Comparison of ENCODE assay signal across 22 mouse cellular contexts in the genomic region with DNA sequence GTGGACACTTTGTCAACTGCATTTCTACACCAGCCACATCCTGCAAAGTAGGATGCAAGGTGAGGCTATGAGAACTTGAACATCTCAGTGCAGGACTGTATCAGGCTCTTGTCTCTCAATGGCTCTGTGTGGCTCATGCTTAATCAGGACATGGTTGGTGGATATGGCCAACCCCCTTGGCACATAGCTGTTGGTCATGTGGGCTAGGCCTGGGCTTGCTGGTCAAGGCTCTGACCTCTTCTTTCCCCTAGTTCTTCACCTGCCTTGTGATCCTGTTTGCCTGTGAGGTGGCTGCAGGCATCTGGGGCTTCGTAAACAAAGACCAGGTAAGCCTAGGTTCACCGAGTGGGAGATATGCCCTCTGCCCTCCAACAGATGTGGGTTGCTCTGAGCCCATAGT. TPM values are rescaled to one million over a fixed set of nuclear protein-coding genes. Genes with fewer than 3 reads are reported as not detected.
DNase-seq lines count a peak whose midpoint lies in the region; ATAC-seq and TF ChIP-seq lines count a peak whose summit lies in the region.
"Had no signal": no experiment of that assay in that cellular context is flagged by ENCODE, and none has a peak within 500 bp of the region (broad histone marks: within the 10 kb centered on the region; RNA-seq: fewer than 3 reads in every experiment).

No protein-coding gene starts in this region.

- H3K27me3 ChIP-seq in kidney, adult 2 months (replicated peaks; ENCODE audit: control insufficient read depth, insufficient read depth, low read length): no peaks in the 10 kb centered on the region
- no peaks in the 10 kb centered on the region for H3K27me3 ChIP-seq in kidney, embryonic 15.5 days
- H3K27me3 ChIP-seq in liver, embryonic 12.5 days (replicated peaks): no peaks in the 10 kb centered on the region
- H3K27me3 ChIP-seq in liver, embryonic 11.5 days (replicated peaks; ENCODE audit: control insufficient read depth, insufficient read depth, low read length): no peaks in the 10 kb centered on the region
- no peaks in the 10 kb centered on the region for H3K27me3 ChIP-seq in liver, postnatal 0 days (ENCODE audit: insufficient read depth, low read length)
- H3K27me3 ChIP-seq in lung, postnatal 0 days (replicated peaks; ENCODE audit: insufficient read depth, low read length): no peaks in the 10 kb centered on the region
- H3K27me3 ChIP-seq: embryonic facial prominence, embryonic 13.5 days; embryonic facial prominence, embryonic 15.5 days; forebrain, embryonic 12.5 days had no signal

- peaks cover 3% of the 10 kb centered on the region for H3K36me3 ChIP-seq in kidney, adult 2 months (ENCODE audit: control insufficient read depth, insufficient read depth, low read length)
- peaks cover 79% of the 10 kb centered on the region for H3K36me3 ChIP-seq in kidney, embryonic 15.5 days
- peaks cover 84% of the 10 kb centered on the region for H3K36me3 ChIP-seq in liver, embryonic 12.5 days
- H3K36me3 ChIP-seq in liver, embryonic 11.5 days (ENCODE audit: control insufficient read depth, insufficient read depth, low read length): peaks cover 51% of the 10 kb centered on the region
- H3K36me3 ChIP-seq in liver, postnatal 0 days (replicated peaks; ENCODE audit: insufficient read depth, low read length): peaks cover 64% of the 10 kb centered on the region
- H3K36me3 ChIP-seq in lung, postnatal 0 days (ENCODE audit: insufficient read depth, low read length): peaks cover 54% of the 10 kb centered on the region

- TF ChIP-seq POLR2A in kidney, adult 2 months (IDR thresholded peaks at IDR 0.05; ENCODE audit: low read depth, low read length): no peak
- no peak for TF ChIP-seq POLR2A in bone marrow, adult 2 months (IDR thresholded peaks at IDR 0.05; ENCODE audit: borderline replicate concordance, control insufficient read depth, low read depth, low read length)

- no peak for ATAC-seq in kidney, embryonic 15.5 days (replicated peaks; ENCODE audit: low FRiP score)
- ATAC-seq in liver, embryonic 12.5 days: no peak
- no peak for ATAC-seq in liver, embryonic 11.5 days (replicated peaks; ENCODE audit: low FRiP score)
- no peak for ATAC-seq in liver, postnatal 0 days
- ATAC-seq in lung, postnatal 0 days: no peak
- ATAC-seq: forebrain, embryonic 14.5 days; forebrain, embryonic 16.5 days had no signal

- no peaks in the 10 kb centered on the region for H3K9me3 ChIP-seq in kidney, embryonic 15.5 days (replicated peaks)
- H3K9me3 ChIP-seq in liver, embryonic 12.5 days (replicated peaks): no peaks in the 10 kb centered on the region
- H3K9me3 ChIP-seq in liver, embryonic 11.5 days (ENCODE audit: control insufficient read depth, low read length): no peaks in the 10 kb centered on the region
- no peaks in the 10 kb centered on the region for H3K9me3 ChIP-seq in liver, postnatal 0 days (ENCODE audit: low read length)
- no peaks in the 10 kb centered on the region for H3K9me3 ChIP-seq in lung, postnatal 0 days (ENCODE audit: low read length)
- H3K9me3 ChIP-seq: embryonic facial prominence, embryonic 13.5 days; embryonic facial prominence, embryonic 15.5 days; forebrain, embryonic 10.5 days; forebrain, embryonic 12.5 days had no signal

- 63% methylated on average over 2 of the region's 2 CpGs for WGBS in kidney, adult 2 months
- WGBS in kidney, embryonic 15.5 days: 95% methylated on average over 2 of the region's 2 CpGs
- 81% methylated on average over 2 of the region's 2 CpGs for WGBS in liver, embryonic 12.5 days (ENCODE audit: insufficient replicate concordance)
- WGBS in liver, embryonic 11.5 days: 96% methylated on average over 2 of the region's 2 CpGs
- WGBS in bone marrow, adult 2 months: 89% methylated on average over 2 of the region's 2 CpGs
- 78% methylated on average over 2 of the region's 2 CpGs for WGBS in liver, postnatal 0 days (ENCODE audit: insufficient replicate concordance)
- WGBS in lung, postnatal 0 days: 92% methylated on average over 2 of the region's 2 CpGs

- no peak overlapping the region for H3K9ac ChIP-seq in kidney, embryonic 15.5 days
- 0 out of 2 replicates have a peak overlapping the region, but pooled peaks have one; percentile 5 for H3K9ac ChIP-seq in liver, embryonic 12.5 days
- H3K9ac ChIP-seq in liver, embryonic 11.5 days (ENCODE audit: low read depth, low read length): no peak overlapping the region
- H3K9ac ChIP-seq in liver, postnatal 0 days (replicated peaks): no peak overlapping the region
- no peak overlapping the region for H3K9ac ChIP-seq in lung, postnatal 0 days (replicated peaks; ENCODE audit: low read depth)
- H3K9ac ChIP-seq: embryonic facial prominence, embryonic 13.5 days; embryonic facial prominence, embryonic 15.5 days; forebrain, embryonic 12.5 days had no signal

- H3K4me1 ChIP-seq in kidney, adult 2 months (ENCODE audit: control insufficient read depth, insufficient read depth, low read length): peaks cover 15% of the 10 kb centered on the region
- H3K4me1 ChIP-seq in kidney, embryonic 15.5 days: peaks cover 20% of the 10 kb centered on the region
- H3K4me1 ChIP-seq in liver, embryonic 12.5 days: peaks cover 36% of the 10 kb centered on the region
- peaks cover 16% of the 10 kb centered on the region for H3K4me1 ChIP-seq in liver, embryonic 11.5 days (replicated peaks; ENCODE audit: control insufficient read depth, insufficient read depth, low read length)
- peaks cover 10% of the 10 kb centered on the region; the same call in 1 of the 2 replicates for H3K4me1 ChIP-seq in bone marrow, adult 2 months (ENCODE audit: control insufficient read depth, insufficient read depth, low read length)
- H3K4me1 ChIP-seq in liver, postnatal 0 days (ENCODE audit: insufficient read depth): peaks cover 19% of the 10 kb centered on the region
- H3K4me1 ChIP-seq in lung, postnatal 0 days (ENCODE audit: insufficient read depth, low read depth, low read length): peaks cover 16% of the 10 kb centered on the region; the same call in 1 of the 2 replicates

- H3K4me2 ChIP-seq in kidney, embryonic 15.5 days: no peak overlapping the region
- no peak overlapping the region for H3K4me2 ChIP-seq in liver, embryonic 12.5 days
- H3K4me2 ChIP-seq in liver, embryonic 11.5 days: no peak overlapping the region
- H3K4me2 ChIP-seq in liver, postnatal 0 days (ENCODE audit: low read depth, low read length): no peak overlapping the region
- no peak overlapping the region for H3K4me2 ChIP-seq in lung, postnatal 0 days (replicated peaks; ENCODE audit: low read depth, low read length)
- H3K4me2 ChIP-seq: embryonic facial prominence, embryonic 13.5 days; embryonic facial prominence, embryonic 15.5 days; forebrain, embryonic 12.5 days had no signal

- no peak for TF ChIP-seq EP300 in liver, postnatal 0 days (IDR thresholded peaks at IDR 0.05; ENCODE audit: low read depth)
- no peak for TF ChIP-seq EP300 in lung, postnatal 0 days (IDR thresholded peaks at IDR 0.05)

- no peak overlapping the region for H3K4me3 ChIP-seq in kidney, adult 2 months (ENCODE audit: insufficient read depth, low read depth, low read length)
- no peak overlapping the region for H3K4me3 ChIP-seq in kidney, embryonic 15.5 days (replicated peaks)
- no peak overlapping the region for H3K4me3 ChIP-seq in liver, embryonic 12.5 days
- no peak overlapping the region for H3K4me3 ChIP-seq in liver, embryonic 11.5 days (ENCODE audit: low read depth, low read length)
- no peak overlapping the region for H3K4me3 ChIP-seq in bone marrow, adult 2 months (replicated peaks; ENCODE audit: control insufficient read depth, low read depth, low read length)
- no peak overlapping the region for H3K4me3 ChIP-seq in liver, postnatal 0 days (ENCODE audit: low read depth, low read length)
- H3K4me3 ChIP-seq in lung, postnatal 0 days (ENCODE audit: low read depth, low read length): no peak overlapping the region
- H3K4me3 ChIP-seq: embryonic facial prominence, embryonic 13.5 days; embryonic facial prominence, embryonic 15.5 days; erythroblast, embryonic 14.5 days; forebrain, embryonic 10.5 days; forebrain, embryonic 12.5 days had no signal

- peak; percentile 31 for DNase-seq in kidney, adult 2 months
- no peak for DNase-seq in liver, embryonic 11.5 days (ENCODE audit: low spot score)
- no peak for DNase-seq in liver, postnatal 0 days
- DNase-seq in lung, postnatal 0 days (ENCODE audit: low spot score): no peak
- DNase-seq: adrenal gland, adult 2 months; adrenal gland, postnatal 10 days; adrenal gland, postnatal 25 days; cerebellum, adult 11-12 months; cerebellum, postnatal 10 days; cerebellum, postnatal 25 days had no signal

- TF ChIP-seq CTCF in kidney, adult 2 months (conservative IDR thresholded peaks at IDR 0.05; ENCODE audit: insufficient read depth, insufficient read length, low read depth, low read length): no peak
- no peak for TF ChIP-seq CTCF in bone marrow, adult 2 months (IDR thresholded peaks at IDR 0.05; ENCODE audit: control insufficient read depth, insufficient read depth, low read length)
- TF ChIP-seq CTCF in liver, postnatal 0 days (IDR thresholded peaks at IDR 0.05; ENCODE audit: low read depth): no peak
- TF ChIP-seq CTCF in lung, postnatal 0 days (IDR thresholded peaks at IDR 0.05): no peak

- no peak overlapping the region for H3K27ac ChIP-seq in kidney, adult 2 months (ENCODE audit: insufficient read depth, low read depth, low read length)
- H3K27ac ChIP-seq in kidney, embryonic 15.5 days: no peak overlapping the region
- no peak overlapping the region for H3K27ac ChIP-seq in liver, embryonic 12.5 days
- no peak overlapping the region for H3K27ac ChIP-seq in liver, embryonic 11.5 days (ENCODE audit: low read depth, low read length)
- H3K27ac ChIP-seq in bone marrow, adult 2 months (ENCODE audit: control insufficient read depth, insufficient read depth, low read depth, low read length, poor library complexity): peak overlapping the region; percentile 25
- H3K27ac ChIP-seq in liver, postnatal 0 days (ENCODE audit: low read depth): 0 out of 2 replicates have a peak overlapping the region, but pooled peaks have one; percentile 29
- no peak overlapping the region for H3K27ac ChIP-seq in lung, postnatal 0 days (ENCODE audit: low read length)
- H3K27ac ChIP-seq: embryonic facial prominence, embryonic 13.5 days; embryonic facial prominence, embryonic 15.5 days; forebrain, embryonic 10.5 days; forebrain, embryonic 12.5 days had no signal

RNA-seq across cellular contexts. Expression of a gene that starts 3.4 kb away (rescaled TPM):
- polyA plus RNA-seq in kidney, adult 2 months (2012; rRNA removed): 64.8 and 74.5 TPM in 2 replicates
- 91.8 and 105 TPM in 2 replicates for polyA plus RNA-seq in kidney, embryonic 15.5 days (2015; fragmentation: Nextera tagmentation; extraction: Ambion mirVana)
- 50.2 and 50.5 TPM in 2 replicates for polyA plus RNA-seq in liver, embryonic 12.5 days (2016; fragmentation: Nextera tagmentation; extraction: Ambion mirVana)
- 48.9 and 52.2 TPM in 2 replicates for polyA plus RNA-seq in liver, embryonic 11.5 days (2014; fragmentation: Nextera tagmentation; extraction: Ambion mirVana)
- 35.9 and 48.2 TPM in 2 replicates for polyA plus RNA-seq in bone marrow, adult 2 months (2011; ENCODE audit: insufficient read depth, insufficient read length, low replicate concordance, missing spikeins)
- polyA plus RNA-seq in liver, postnatal 0 days (2015; fragmentation: Nextera tagmentation; extraction: Ambion mirVana): 24.1 and 25.2 TPM in 2 replicates
- polyA plus RNA-seq in lung, postnatal 0 days (2015; fragmentation: Nextera tagmentation; extraction: Ambion mirVana): 52.3 and 54.5 TPM in 2 replicates

RNA-seq across cellular contexts. Expression of a gene that starts 13.2 kb away (rescaled TPM):
- polyA plus RNA-seq in kidney, adult 2 months (2012; rRNA removed): 801 and 824 TPM in 2 replicates
- 519 and 576 TPM in 2 replicates for polyA plus RNA-seq in kidney, embryonic 15.5 days (2015; fragmentation: Nextera tagmentation; extraction: Ambion mirVana)
- polyA plus RNA-seq in liver, embryonic 12.5 days (2016; fragmentation: Nextera tagmentation; extraction: Ambion mirVana): 154 TPM in 2 replicates
- 273 and 276 TPM in 2 replicates for polyA plus RNA-seq in liver, embryonic 11.5 days (2014; fragmentation: Nextera tagmentation; extraction: Ambion mirVana)
- 51.9 and 92.5 TPM in 2 replicates for polyA plus RNA-seq in bone marrow, adult 2 months (2011; ENCODE audit: insufficient read depth, insufficient read length, low replicate concordance, missing spikeins)
- 213 and 231 TPM in 2 replicates for polyA plus RNA-seq in liver, postnatal 0 days (2015; fragmentation: Nextera tagmentation; extraction: Ambion mirVana)
- polyA plus RNA-seq in lung, postnatal 0 days (2015; fragmentation: Nextera tagmentation; extraction: Ambion mirVana): 724 and 747 TPM in 2 replicates

RNA-seq across cellular contexts. Expression of a gene that starts 28.8 kb away (rescaled TPM):
- polyA plus RNA-seq in kidney, adult 2 months (2012; rRNA removed): 0.03 TPM in 2 replicates
- 7.1 and 8.2 TPM in 2 replicates for polyA plus RNA-seq in kidney, embryonic 15.5 days (2015; fragmentation: Nextera tagmentation; extraction: Ambion mirVana)
- polyA plus RNA-seq in liver, embryonic 12.5 days (2016; fragmentation: Nextera tagmentation; extraction: Ambion mirVana): 1.3 and 1.6 TPM in 2 replicates
- 1.2 and 1.3 TPM in 2 replicates for polyA plus RNA-seq in liver, embryonic 11.5 days (2014; fragmentation: Nextera tagmentation; extraction: Ambion mirVana)
- not detected in 2 replicates for polyA plus RNA-seq in bone marrow, adult 2 months (2011; ENCODE audit: insufficient read depth, insufficient read length, low replicate concordance, missing spikeins)
- 0.13 and 0.42 TPM in 2 replicates for polyA plus RNA-seq in liver, postnatal 0 days (2015; fragmentation: Nextera tagmentation; extraction: Ambion mirVana)
- polyA plus RNA-seq in lung, postnatal 0 days (2015; fragmentation: Nextera tagmentation; extraction: Ambion mirVana): 0.65 and 0.72 TPM in 2 replicates
- polyA plus RNA-seq: cortical plate, adult 2 months; erythroblast, embryonic 14.5 days had no signal

RNA-seq across cellular contexts. Expression of a gene that starts 40.5 kb away (rescaled TPM):
- 24.0 and 27.5 TPM in 2 replicates for polyA plus RNA-seq in kidney, adult 2 months (2012; rRNA removed)
- polyA plus RNA-seq in kidney, embryonic 15.5 days (2015; fragmentation: Nextera tagmentation; extraction: Ambion mirVana): 5.8 and 6.5 TPM in 2 replicates
- 0.21 and 0.61 TPM in 2 replicates for polyA plus RNA-seq in liver, embryonic 12.5 days (2016; fragmentation: Nextera tagmentation; extraction: Ambion mirVana)
- 0.59 and 1.2 TPM in 2 replicates for polyA plus RNA-seq in liver, embryonic 11.5 days (2014; fragmentation: Nextera tagmentation; extraction: Ambion mirVana)
- 1.3 TPM in 1 of 2 replicates, not detected in the other for polyA plus RNA-seq in bone marrow, adult 2 months (2011; ENCODE audit: insufficient read depth, insufficient read length, low replicate concordance, missing spikeins)
- polyA plus RNA-seq in liver, postnatal 0 days (2015; fragmentation: Nextera tagmentation; extraction: Ambion mirVana): 0.37 and 0.63 TPM in 2 replicates
- polyA plus RNA-seq in lung, postnatal 0 days (2015; fragmentation: Nextera tagmentation; extraction: Ambion mirVana): 11.8 and 13.0 TPM in 2 replicates
- polyA plus RNA-seq: C2C12 had no signal

Comparison
In these comparisons a context has a peak if more than half of its experiments do, and no peak if none do; other contexts are left out.
1. H3K27ac ChIP-seq: peak in bone marrow, adult 2 months (single experiment) and liver, postnatal 0 days (single experiment); none in kidney, adult 2 months (single experiment), kidney, embryonic 15.5 days (single experiment), liver, embryonic 12.5 days (single experiment), liver, embryonic 11.5 days (single experiment) and lung, postnatal 0 days (single experiment).